Mouse (Mus musculus) spleen, adult 2 months (tissue): Measurements from ENCODE around the gene Sytl3. TPM values are rescaled to one million over a fixed set of nuclear protein-coding genes. Genes with fewer than 3 reads are reported as not detected.

Experiments
- DNase-seq, 2 experiments: peaks; one replicate each; pipeline versions ENCODE4 v3.0.0 to v3.0.0-alpha.2; 2012 to 2021; ENCODE audit warnings: low spot score in 2 of 2, low read depth in 1 of 2
- H3K27ac ChIP-seq: fragments of 200-500 bp; 2 replicates; pipeline ENCODE4 v1.5.1; 2012; ENCODE audit warnings: low read length, inconsistent platforms; ENCODE audit not compliant: insufficient read depth
- H3K27me3 ChIP-seq: fragments of 200-500 bp; 2 replicates; pipeline ENCODE4 v1.6.1; 2012; ENCODE audit warnings: mild to moderate bottlenecking, moderate library complexity, low read length, inconsistent platforms; ENCODE audit not compliant: control insufficient read depth, insufficient read depth
- H3K36me3 ChIP-seq: fragments of 200-500 bp; 2 replicates; pipeline ENCODE4 v1.6.1; 2012; ENCODE audit warnings: mild to moderate bottlenecking, low read length, inconsistent platforms; ENCODE audit not compliant: control insufficient read depth, insufficient read depth
- H3K4me1 ChIP-seq: fragments of 200-500 bp; 2 replicates; pipeline ENCODE4 v1.6.1; 2011; ENCODE audit warnings: inconsistent platforms; ENCODE audit not compliant: control insufficient read depth, insufficient read depth, insufficient read length
- H3K4me3 ChIP-seq: fragments of 200-500 bp; 2 replicates; pipeline ENCODE4 v1.5.1; 2011; ENCODE audit warnings: mild to moderate bottlenecking, inconsistent platforms; ENCODE audit not compliant: insufficient read depth, insufficient read length; ENCODE audit errors: extremely low read depth
- CTCF ChIP-seq: fragments of 200-500 bp; IDR thresholded peaks from 2 replicates; pipeline ENCODE4 v1.5.1; 2011; ENCODE audit warnings: mild to moderate bottlenecking, inconsistent platforms; ENCODE audit not compliant: insufficient read depth, insufficient read length, insufficient replicate concordance; ENCODE audit errors: extremely low read depth
- POLR2A ChIP-seq: fragments of 200-500 bp; IDR thresholded peaks from 2 replicates; pipeline ENCODE4 v1.6.1; 2011; ENCODE audit warnings: low read depth, low read length, inconsistent platforms
- WGBS: fragments of 180-500 bp; shearing (Covaris S2); methylation state at CpG from one replicate; pipeline ENCODE4 v1.1.7; 2018; 5-methylcytosine and 5-hydroxymethylcytosine counted together
- polyA plus RNA-seq: library from polyadenylated mRNA; depleted of rRNA; stranded (reverse); fragments of >200 nt; gene quantifications from 2 replicates; pipeline ENCODE4 v1.2.3, GENCODE M21; 2012

Gene Sytl3
- polyA plus RNA-seq, 1 experiment = 3.8 TPM

DNA sequence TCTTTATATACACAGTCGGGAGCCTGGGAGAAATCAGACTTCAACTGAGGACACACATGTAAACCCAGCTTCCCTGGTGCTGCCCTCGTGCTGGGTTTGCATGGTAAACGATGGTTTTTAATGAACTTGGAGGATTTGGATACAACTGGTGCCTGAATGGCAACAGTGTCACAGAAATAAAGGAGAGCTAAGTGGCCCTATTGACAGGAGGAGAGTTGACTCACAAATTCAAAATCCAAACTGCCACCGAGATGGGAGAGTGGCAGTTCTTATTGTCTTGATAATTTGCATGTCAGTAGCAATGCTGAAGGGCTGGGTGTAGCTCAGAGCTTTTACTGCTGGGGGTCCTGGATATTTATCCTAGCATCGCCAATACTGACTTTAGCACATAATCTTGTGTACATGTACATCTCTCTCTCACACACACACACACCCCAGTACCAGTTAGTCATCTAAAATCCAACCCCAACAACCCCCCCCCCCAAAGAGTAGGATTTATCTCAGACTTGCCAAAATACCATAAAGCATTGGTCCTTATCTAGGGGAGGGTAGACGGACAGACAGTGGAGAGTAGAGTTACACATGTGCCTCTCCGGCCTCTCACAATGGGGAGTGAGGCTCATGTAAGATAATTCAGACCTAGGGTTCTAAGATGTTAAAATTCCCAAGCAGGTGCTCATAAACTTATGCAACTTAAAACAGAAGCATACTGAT, 104.8 kb downstream of the Sytl3 start:
- TF ChIP-seq CTCF (no peak), POLR2A (no peak)
- 84% methylated on average over 7 of the region's 7 CpGs for WGBS
- no peak overlapping the region for H3K27ac ChIP-seq

GRCm38 (mm10) chr17:6764227-6764593, 105.3 kb downstream of the Sytl3 start:
- no peak overlapping the region for H3K27ac ChIP-seq
- WGBS = 86% methylated on average over 7 of the region's 7 CpGs
- H3K27me3 ChIP-seq = no peaks in the 10 kb centered on the region
- TF ChIP-seq CTCF (no peak), POLR2A (no peak)
- H3K4me3 ChIP-seq = no peak overlapping the region
- H3K36me3 ChIP-seq = peaks cover 3% of the 10 kb centered on the region
- H3K4me1 ChIP-seq = peaks cover 5% of the 10 kb centered on the region; the same call in 1 of the 2 replicates
- DNase-seq = no peak

More for the DNA sequence above, 104.8 kb downstream of the Sytl3 start:
- DNase-seq = no peak
- no peaks in the 10 kb centered on the region for H3K27me3 ChIP-seq
- no peak overlapping the region for H3K4me3 ChIP-seq
- peaks cover 5% of the 10 kb centered on the region; the same call in 1 of the 2 replicates for H3K4me1 ChIP-seq
- H3K36me3 ChIP-seq = peaks cover 4% of the 10 kb centered on the region

DNA sequence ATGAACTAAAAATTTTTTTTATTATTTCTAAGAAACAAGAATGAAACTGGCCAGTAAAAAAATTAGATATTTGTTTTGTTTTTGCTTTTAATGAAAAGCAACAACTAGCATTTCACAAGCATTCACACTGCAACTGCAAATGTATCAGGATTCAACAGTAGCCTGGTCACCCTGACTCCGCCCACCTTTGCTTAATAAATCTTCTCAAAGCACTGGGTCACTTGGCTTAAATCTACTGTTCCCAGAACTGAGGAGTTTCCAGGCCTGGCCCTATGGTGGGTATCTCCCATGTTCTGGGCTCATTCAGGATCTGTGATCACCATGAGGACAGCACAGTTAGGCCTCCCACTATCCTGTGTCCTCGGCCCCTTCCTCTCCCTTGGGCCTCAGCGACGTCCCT, 105.8 kb downstream of the Sytl3 start:
- WGBS = 95% methylated on average over 4 of the region's 4 CpGs
- no peaks in the 10 kb centered on the region for H3K27me3 ChIP-seq
- TF ChIP-seq CTCF = no peak
- no peak for TF ChIP-seq POLR2A
- H3K4me1 ChIP-seq = peaks cover 5% of the 10 kb centered on the region; the same call in 1 of the 2 replicates
- H3K36me3 ChIP-seq = peaks cover 1% of the 10 kb centered on the region; the same call in 1 of the 2 replicates
- no peak for DNase-seq
- no peak overlapping the region for H3K4me3 ChIP-seq
- H3K27ac ChIP-seq = no peak overlapping the region

DNA sequence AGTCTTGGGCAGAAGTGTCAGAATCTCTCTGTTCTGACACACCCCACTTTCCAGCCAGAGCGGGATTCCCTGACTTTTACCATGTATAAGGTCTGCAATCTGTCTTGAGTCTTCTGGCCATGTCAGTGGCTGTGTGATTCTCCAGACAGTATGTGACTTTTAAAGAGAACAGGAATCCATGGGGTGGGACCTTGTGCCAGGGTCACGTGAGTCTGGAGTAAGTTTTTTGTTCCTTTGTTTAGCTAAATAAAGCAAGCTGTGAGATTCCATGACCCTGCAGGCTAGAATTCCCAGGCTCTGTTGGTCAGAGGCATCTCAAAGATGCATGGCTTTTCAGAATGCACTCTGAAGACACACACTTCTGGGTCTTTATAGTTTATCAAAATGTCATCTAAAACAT, 107.0 kb downstream of the Sytl3 start:
- DNase-seq = no peak
- Histone ChIP-seq H3K27ac (no peak overlapping the region), H3K4me3 (no peak overlapping the region), H3K36me3 (peaks cover 1% of the 10 kb centered on the region; the same call in 1 of the 2 replicates), H3K4me1 (peaks cover 5% of the 10 kb centered on the region; the same call in 1 of the 2 replicates), H3K27me3 (no peaks in the 10 kb centered on the region)
- WGBS = 92% methylated on average over 2 of the region's 2 CpGs
- TF ChIP-seq POLR2A (no peak), CTCF (no peak)

- no peak overlapping the region for H3K4me3 ChIP-seq
- H3K27ac ChIP-seq = no peak overlapping the region
- peaks cover 1% of the 10 kb centered on the region; the same call in 1 of the 2 replicates for H3K36me3 ChIP-seq
- no peak for DNase-seq
- WGBS = 98% methylated on average over 4 of the region's 4 CpGs
- H3K27me3 ChIP-seq = no peaks in the 10 kb centered on the region
- H3K4me1 ChIP-seq = peaks cover 12% of the 10 kb centered on the region; the same call in 1 of the 2 replicates
- no peak for TF ChIP-seq POLR2A
- no peak for TF ChIP-seq CTCF
Observed at GRCm38 (mm10) chr17:6766823-6767222, 107.9 kb downstream of the Sytl3 start.

DNA sequence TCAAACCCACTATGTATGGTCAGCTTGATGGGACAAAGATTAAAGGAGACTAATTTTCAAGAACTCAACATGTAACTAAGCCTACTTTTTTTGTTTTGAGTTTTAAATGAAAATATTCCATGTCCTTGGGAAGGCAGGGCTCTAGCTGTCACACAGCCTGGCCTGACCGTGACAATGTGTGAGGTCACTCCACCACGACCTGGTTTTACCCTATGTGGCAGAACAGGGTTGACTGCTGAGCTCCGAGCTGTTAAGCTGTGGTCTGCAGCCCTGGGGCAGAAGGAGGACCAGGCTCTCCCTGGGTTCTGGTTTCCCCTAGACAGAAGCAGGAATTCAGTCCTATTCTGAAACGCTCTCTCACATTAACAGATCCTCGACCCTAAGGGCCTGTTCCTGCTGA, 108.9 kb downstream of the Sytl3 start:
- Histone ChIP-seq H3K36me3 (peaks cover 1% of the 10 kb centered on the region; the same call in 1 of the 2 replicates), H3K27me3 (no peaks in the 10 kb centered on the region), H3K4me1 (peaks cover 20% of the 10 kb centered on the region; the same call in 1 of the 2 replicates), H3K4me3 (no peak overlapping the region), H3K27ac (no peak overlapping the region)
- WGBS = 63% methylated on average over 5 of the region's 5 CpGs
- no peak for DNase-seq
- TF ChIP-seq POLR2A = no peak
- TF ChIP-seq CTCF = no peak

- peaks cover 22% of the 10 kb centered on the region; the same call in 1 of the 2 replicates for H3K4me1 ChIP-seq
- WGBS = 87% methylated on average over 5 of the region's 5 CpGs
- no peak overlapping the region for H3K4me3 ChIP-seq
- TF ChIP-seq CTCF = no peak
- no peak for TF ChIP-seq POLR2A
- DNase-seq = no peak
- H3K27me3 ChIP-seq = no peaks in the 10 kb centered on the region
- H3K27ac ChIP-seq = no peak overlapping the region
- 0 out of 2 replicates have a peak, but pooled peaks cover 1% of the 10 kb centered on the region for H3K36me3 ChIP-seq
Observed at GRCm38 (mm10) chr17:6768301-6768788, 109.5 kb downstream of the Sytl3 start.
